Mouse (Mus musculus): ENCODE measurements around the gene Pnck. TPM values are rescaled to one million over a fixed set of nuclear protein-coding genes. Genes with fewer than 3 reads are reported as not detected.
A peak's percentile ranks its signal among the peaks of the same experiment; 100 is the strongest.

Gene Pnck
- total RNA-seq (2021): 1 to 10 TPM; 6.5 to 8.0 TPM
- polyA plus RNA-seq (2012; rRNA removed): 15.8 and 20.4 TPM in 2 replicates
- long read RNA-seq, transcript Pnck-202 (12 exons, 1,532 nt): major isoform, 5 of 5 reads
- long read RNA-seq, partial matches to known transcripts: 0 of 5 reads
- long read RNA-seq, other reads (novel, unspliced or antisense): 0 of 5 reads

GRCm38 (mm10) chrX:73659575-73660283 lies at the start of gene Pnck:
Gene Pnck (minus strand): TSS chrX:73660117.
- H3K9ac ChIP-seq (ENCODE audit: low read depth, low read length): peak within 1 kb of the TSS; percentile 57
- TF ChIP-seq POLR2A (IDR thresholded peaks at IDR 0.05; ENCODE audit: insufficient read depth, low read depth, low read length): no peak
- H3K79me2 ChIP-seq (replicated peaks; ENCODE audit: control insufficient read depth, insufficient read depth, low read length): no peaks in the 10 kb centered on the region
- H3K36me3 ChIP-seq (ENCODE audit: control insufficient read depth, insufficient read depth, low read length): no peaks in the 10 kb centered on the region
- no peak for DNase-seq
- H3K27ac ChIP-seq: no peak within 1 kb of the TSS; the same call in 1 of the 2 replicates
- H3K4me3 ChIP-seq: peak within 1 kb of the TSS; percentile 41
- no peaks in the 10 kb centered on the region for H3K27me3 ChIP-seq (ENCODE audit: control insufficient read depth, insufficient read depth, low read length)
- intact Hi-C loops (cut with DNase I): loop anchor here (5.0 kb wide), 1 partner anchor 652 kb away; no protein-coding TSS in a partner anchor
- H3K4me1 ChIP-seq (ENCODE audit: control insufficient read depth, insufficient read depth, low read length): no peaks in the 10 kb centered on the region
- 30% methylated on average over 44 of the region's 57 CpGs for WGBS

GRCm38 (mm10) chrX:73700472-73700871 lies 40.6 kb upstream of the Pnck start:
- no peak overlapping the region for H3K27ac ChIP-seq
- no peak for DNase-seq
- intact Hi-C loops (cut with DNase I): no loop called here
- no peaks in the 10 kb centered on the region for H3K79me2 ChIP-seq (replicated peaks; ENCODE audit: control insufficient read depth, insufficient read depth, low read length)
- TF ChIP-seq CTCF (IDR thresholded peaks at IDR 0.05): peak; percentile 45
- no peak for TF ChIP-seq POLR2A (IDR thresholded peaks at IDR 0.05; ENCODE audit: insufficient read depth, low read depth, low read length)
- TF ChIP-seq EP300 (IDR thresholded peaks at IDR 0.05; ENCODE audit: insufficient read depth, low read depth, low read length): no peak
- no peaks in the 10 kb centered on the region for H3K36me3 ChIP-seq (ENCODE audit: control insufficient read depth, insufficient read depth, low read length)
- no peak overlapping the region for H3K9ac ChIP-seq (ENCODE audit: low read depth, low read length)
- no peaks in the 10 kb centered on the region for H3K27me3 ChIP-seq (ENCODE audit: control insufficient read depth, insufficient read depth, low read length)
- 57% methylated on average over 1 of the region's 1 CpGs for WGBS
- H3K4me1 ChIP-seq (ENCODE audit: control insufficient read depth, insufficient read depth, low read length): no peaks in the 10 kb centered on the region
- no peak overlapping the region for H3K4me3 ChIP-seq

GRCm38 (mm10) chrX:73690917-73691629 lies 31.2 kb upstream of the Pnck start:
- 0 out of 2 replicates have a peak, but pooled peaks cover under 1% of the 10 kb centered on the region for H3K36me3 ChIP-seq (ENCODE audit: control insufficient read depth, insufficient read depth, low read length)
- TF ChIP-seq CTCF (IDR thresholded peaks at IDR 0.05): peak; percentile 81
- TF ChIP-seq POLR2A (IDR thresholded peaks at IDR 0.05; ENCODE audit: insufficient read depth, low read depth, low read length): 0 out of 2 replicates have a peak, but pooled peaks have one; percentile 24
- TF ChIP-seq EP300 (IDR thresholded peaks at IDR 0.05; ENCODE audit: insufficient read depth, low read depth, low read length): 0 out of 2 replicates have a peak, but pooled peaks have one; percentile 18
- no peaks in the 10 kb centered on the region for H3K79me2 ChIP-seq (replicated peaks; ENCODE audit: control insufficient read depth, insufficient read depth, low read length)
- peaks cover 4% of the 10 kb centered on the region for H3K4me1 ChIP-seq (ENCODE audit: control insufficient read depth, insufficient read depth, low read length)
- WGBS: 49% methylated on average over 5 of the region's 5 CpGs
- peak overlapping the region; percentile 66 for H3K27ac ChIP-seq
- no peaks in the 10 kb centered on the region for H3K27me3 ChIP-seq (ENCODE audit: control insufficient read depth, insufficient read depth, low read length)
- peak overlapping the region; percentile 54 for H3K9ac ChIP-seq (ENCODE audit: low read depth, low read length)
- peak; percentile 58 to 63 for DNase-seq
- intact Hi-C loops (cut with DNase I): loop anchor here (2.0 to 5.0 kb wide), 2 partner anchors 16 to 639 kb away; no protein-coding TSS in a partner anchor
- H3K4me3 ChIP-seq: no peak overlapping the region

GRCm38 (mm10) chrX:73685629-73686028 lies 25.7 kb upstream of the Pnck start:
- no peak overlapping the region for H3K9ac ChIP-seq (ENCODE audit: low read depth, low read length)
- intact Hi-C loops (cut with DNase I): no loop called here
- DNase-seq: peak in 1 of 2 experiments; percentile 50
- H3K36me3 ChIP-seq (ENCODE audit: control insufficient read depth, insufficient read depth, low read length): peaks cover 6% of the 10 kb centered on the region; the same call in 1 of the 2 replicates
- H3K4me3 ChIP-seq: no peak overlapping the region
- H3K79me2 ChIP-seq (replicated peaks; ENCODE audit: control insufficient read depth, insufficient read depth, low read length): no peaks in the 10 kb centered on the region
- WGBS: 40% methylated on average over 3 of the region's 3 CpGs
- TF ChIP-seq POLR2A (IDR thresholded peaks at IDR 0.05; ENCODE audit: insufficient read depth, low read depth, low read length): no peak
- no peak for TF ChIP-seq CTCF (IDR thresholded peaks at IDR 0.05)
- TF ChIP-seq EP300 (IDR thresholded peaks at IDR 0.05; ENCODE audit: insufficient read depth, low read depth, low read length): no peak
- H3K27ac ChIP-seq: peak overlapping the region; percentile 74
- peaks cover 6% of the 10 kb centered on the region for H3K4me1 ChIP-seq (ENCODE audit: control insufficient read depth, insufficient read depth, low read length)
- no peaks in the 10 kb centered on the region for H3K27me3 ChIP-seq (ENCODE audit: control insufficient read depth, insufficient read depth, low read length)

GRCm38 (mm10) chrX:73684978-73685377 lies 25.1 kb upstream of the Pnck start:
- Histone ChIP-seq H3K27ac (peak overlapping the region; percentile 74), H3K36me3 (ENCODE audit: control insufficient read depth, insufficient read depth, low read length) (peaks cover 6% of the 10 kb centered on the region; the same call in 1 of the 2 replicates), H3K4me3 (no peak overlapping the region), H3K9ac (ENCODE audit: low read depth, low read length) (no peak overlapping the region), H3K27me3 (ENCODE audit: control insufficient read depth, insufficient read depth, low read length) (no peaks in the 10 kb centered on the region), H3K79me2 (replicated peaks; ENCODE audit: control insufficient read depth, insufficient read depth, low read length) (no peaks in the 10 kb centered on the region), H3K4me1 (ENCODE audit: control insufficient read depth, insufficient read depth, low read length) (peaks cover 6% of the 10 kb centered on the region)
- TF ChIP-seq CTCF (IDR thresholded peaks at IDR 0.05) (no peak), POLR2A (IDR thresholded peaks at IDR 0.05; ENCODE audit: insufficient read depth, low read depth, low read length) (no peak), EP300 (IDR thresholded peaks at IDR 0.05; ENCODE audit: insufficient read depth, low read depth, low read length) (no peak)
- DNase-seq: no peak
- intact Hi-C loops (cut with DNase I): no loop called here

All from heart, adult 2 months (tissue).